Mouse (Mus musculus) C2C12 (cell line): ENCODE measurements around the gene Clba1. TPM values are rescaled to one million over a fixed set of nuclear protein-coding genes. Genes with fewer than 3 reads are reported as not detected.

Source experiments
- H3K27me3 ChIP-seq: one replicate; pipeline ENCODE4 v1.6.1; 2011; ENCODE audit not compliant: control insufficient read depth, insufficient read depth, insufficient read length
- H3K36me3 ChIP-seq: one replicate; pipeline ENCODE4 v1.6.1; 2011; ENCODE audit not compliant: control insufficient read depth, insufficient read depth
- H3K4me3 ChIP-seq: one replicate; pipeline ENCODE4 v1.5.1; 2011; ENCODE audit warnings: mild to moderate bottlenecking, control low read depth; ENCODE audit not compliant: poor library complexity, insufficient read depth, severe bottlenecking
- H3K79me2 ChIP-seq: one replicate; pipeline ENCODE4 v1.6.1; 2011; ENCODE audit not compliant: control insufficient read depth, insufficient read depth
- H3K79me3 ChIP-seq: one replicate; pipeline ENCODE4 v1.6.1; 2011; ENCODE audit warnings: low read depth, control low read depth
- H3ac ChIP-seq: one replicate; pipeline ENCODE3; 2011; ENCODE audit warnings: low read depth; ENCODE audit not compliant: control insufficient read depth, insufficient read length
- CEBPB ChIP-seq: IDR thresholded peaks from one replicate; pipeline ENCODE4 v1.6.1; 2011; ENCODE audit warnings: low read depth, mild to moderate bottlenecking, control low read depth, moderate library complexity
- CTCF ChIP-seq: IDR thresholded peaks from one replicate; pipeline ENCODE4 v1.5.1; 2011; ENCODE audit not compliant: control insufficient read depth, insufficient read depth, insufficient read length
- FOSL1 ChIP-seq: IDR thresholded peaks from one replicate; pipeline ENCODE4 v1.8.0; 2011; ENCODE audit warnings: mild to moderate bottlenecking, low read length; ENCODE audit not compliant: poor library complexity, insufficient read depth, severe bottlenecking
- MAX ChIP-seq: IDR thresholded peaks from one replicate; pipeline ENCODE4 v1.6.1; 2011; ENCODE audit warnings: mild to moderate bottlenecking, control low read depth
- MYOD1 ChIP-seq: IDR thresholded peaks from one replicate; pipeline ENCODE4 v1.6.1; 2011; ENCODE audit warnings: low read depth; ENCODE audit not compliant: control insufficient read depth, insufficient read length
- MYOG ChIP-seq: IDR thresholded peaks from one replicate; pipeline ENCODE4 v1.6.1; 2011; ENCODE audit not compliant: control insufficient read depth, insufficient read length; ENCODE audit errors: extremely low read depth
- USF1 ChIP-seq: IDR thresholded peaks from one replicate; pipeline ENCODE4 v1.6.1; 2011; ENCODE audit warnings: low read depth, mild to moderate bottlenecking, control low read depth, moderate library complexity
- polyA plus RNA-seq: library from polyadenylated mRNA; unstranded; fragments of >200 nt; fragmentation: generic; extraction: Trizol; gene quantifications from one replicate; pipeline ENCODE4 v1.2.1, GENCODE M21; 2012; ENCODE audit warnings: missing spikeins

The Clba1 gene
- polyA plus RNA-seq, 1 experiment, result 25.2 TPM

DNA sequence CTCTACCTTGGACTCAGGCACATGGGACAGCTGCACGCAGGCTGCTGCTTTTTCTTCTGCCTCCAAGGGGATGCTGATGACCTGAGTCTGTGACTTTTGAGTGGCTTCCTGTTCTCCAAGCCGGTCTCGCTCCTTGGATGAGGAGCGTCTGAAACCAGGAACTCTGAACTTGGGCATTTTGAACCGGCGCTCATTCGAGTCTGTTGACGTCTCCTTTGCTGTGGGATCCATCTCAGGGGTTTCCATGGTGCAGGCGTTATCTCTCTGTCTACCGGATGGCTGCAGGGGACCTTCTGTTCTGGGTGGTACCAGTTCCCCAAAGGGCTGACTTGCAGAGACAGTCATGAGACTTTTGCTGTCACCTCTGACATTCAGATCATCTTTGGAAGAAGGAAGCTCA is 34.3 kb upstream of the Clba1 start:
- H3ac ChIP-seq, result no peak overlapping the region
- H3K27me3 ChIP-seq, result no peaks in the 10 kb centered on the region
- TF ChIP-seq MYOG (no peak), USF1 (no peak), CEBPB (no peak), CTCF (no peak), MYOD1 (no peak), MAX (no peak), FOSL1 (no peak)
- H3K79me2 ChIP-seq, result no peaks in the 10 kb centered on the region
- H3K79me3 ChIP-seq, result no peaks in the 10 kb centered on the region
- no peak overlapping the region for H3K4me3 ChIP-seq
- peaks cover 6% of the 10 kb centered on the region for H3K36me3 ChIP-seq

GRCm38 (mm10) chr12:112791026-112791425 is 17.7 kb upstream of the Clba1 start:
- Histone ChIP-seq H3K27me3 (no peaks in the 10 kb centered on the region), H3ac (no peak overlapping the region), H3K79me2 (peaks cover 47% of the 10 kb centered on the region), H3K36me3 (peaks cover 4% of the 10 kb centered on the region), H3K4me3 (no peak overlapping the region), H3K79me3 (peaks cover 15% of the 10 kb centered on the region)
- no peak for TF ChIP-seq MYOD1

DNA sequence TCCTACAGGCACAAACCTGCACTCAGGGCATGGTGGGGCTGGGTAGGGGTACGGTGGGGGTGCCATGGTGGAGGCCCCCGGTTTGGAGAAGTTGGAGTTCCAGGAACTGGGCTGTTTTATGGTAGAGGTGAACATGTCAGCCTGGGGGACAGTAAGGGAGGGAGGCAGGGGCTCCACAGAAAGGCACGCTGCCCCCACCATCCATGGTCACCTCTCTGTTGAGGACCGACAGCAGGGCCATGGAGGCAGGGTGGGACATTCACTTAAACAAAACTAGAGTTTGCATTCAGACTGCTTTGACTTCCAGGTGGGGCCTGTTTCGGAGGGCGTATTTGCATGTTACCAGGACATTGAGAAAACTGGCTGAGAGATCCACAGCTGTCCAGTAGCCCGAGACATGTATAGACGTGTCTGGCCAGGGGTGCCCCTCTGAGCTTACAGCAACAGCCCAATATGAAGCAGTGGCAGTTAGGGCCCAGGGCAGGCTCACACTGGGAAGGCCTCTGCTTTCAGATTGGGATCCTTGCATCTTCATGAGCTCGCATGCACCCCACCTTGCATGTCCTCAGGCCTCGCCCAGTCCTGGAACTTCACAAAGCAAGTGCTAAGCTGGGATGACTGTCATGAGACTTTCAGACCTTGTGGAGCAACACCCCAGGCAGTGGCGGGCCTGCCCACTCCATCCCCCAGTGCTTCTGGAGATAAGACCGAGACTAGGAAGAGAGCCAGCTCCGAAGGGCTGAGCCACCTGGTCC is 15.0 kb upstream of the Clba1 start:
- H3ac ChIP-seq, result peak overlapping the region; percentile 41
- peaks cover 15% of the 10 kb centered on the region for H3K79me3 ChIP-seq
- TF ChIP-seq MYOD1 (no peak), CEBPB (no peak), MYOG (no peak), USF1 (no peak), FOSL1 (no peak), CTCF (no peak), MAX (no peak)
- peak overlapping the region; percentile 41 for H3K4me3 ChIP-seq
- H3K27me3 ChIP-seq, result no peaks in the 10 kb centered on the region
- no peaks in the 10 kb centered on the region for H3K36me3 ChIP-seq
- H3K79me2 ChIP-seq, result peaks cover 47% of the 10 kb centered on the region

GRCm38 (mm10) chr12:112794356-112794816 is 14.4 kb upstream of the Clba1 start:
- Histone ChIP-seq H3K79me2 (peaks cover 47% of the 10 kb centered on the region), H3K27me3 (no peaks in the 10 kb centered on the region), H3K79me3 (peaks cover 13% of the 10 kb centered on the region), H3K4me3 (peak overlapping the region; percentile 41), H3ac (peak overlapping the region; percentile 41), H3K36me3 (no peaks in the 10 kb centered on the region)
- TF ChIP-seq MYOG (no peak), MAX (no peak), CEBPB (no peak), USF1 (no peak), MYOD1 (no peak)

GRCm38 (mm10) chr12:112794998-112795397 is 13.7 kb upstream of the Clba1 start:
- H3ac ChIP-seq, result peak overlapping the region; percentile 85
- H3K27me3 ChIP-seq, result no peaks in the 10 kb centered on the region
- H3K36me3 ChIP-seq, result no peaks in the 10 kb centered on the region
- H3K79me2 ChIP-seq, result peaks cover 52% of the 10 kb centered on the region
- H3K4me3 ChIP-seq, result peak overlapping the region; percentile 41
- no peak for TF ChIP-seq MAX
- no peak for TF ChIP-seq MYOG
- no peak for TF ChIP-seq CTCF
- TF ChIP-seq MYOD1, result no peak
- TF ChIP-seq CEBPB, result no peak
- peaks cover 12% of the 10 kb centered on the region for H3K79me3 ChIP-seq

GRCm38 (mm10) chr12:112795466-112796104 is 13.2 kb upstream of the Clba1 start:
- no peaks in the 10 kb centered on the region for H3K27me3 ChIP-seq
- peaks cover 12% of the 10 kb centered on the region for H3K79me3 ChIP-seq
- TF ChIP-seq FOSL1 (no peak), MYOD1 (peak; percentile 21)
- no peaks in the 10 kb centered on the region for H3K36me3 ChIP-seq
- peak overlapping the region; percentile 85 for H3ac ChIP-seq
- peak overlapping the region; percentile 41 for H3K4me3 ChIP-seq
- H3K79me2 ChIP-seq, result peaks cover 55% of the 10 kb centered on the region
